Mouse (Mus musculus) kidney, adult 2 months (tissue): Measurements from ENCODE around the gene Cxadr. TPM values are rescaled to one million over a fixed set of nuclear protein-coding genes. Genes with fewer than 3 reads are reported as not detected.

ENCODE experiments used
- DNase-seq: peaks from one replicate; pipeline ENCODE4 v3.0.0; 2021
- H3K27ac ChIP-seq: fragments of 200-500 bp; 2 replicates; pipeline ENCODE4 v1.5.1; 2012; ENCODE audit warnings: low read depth, low read length, control low read depth, inconsistent platforms; ENCODE audit not compliant: insufficient read depth
- H3K27me3 ChIP-seq: fragments of 200-500 bp; replicated peaks from 2 replicates; pipeline ENCODE4 v1.6.1; 2012; ENCODE audit warnings: mild to moderate bottlenecking, moderate library complexity, low read length, inconsistent platforms; ENCODE audit not compliant: control insufficient read depth, insufficient read depth
- H3K36me3 ChIP-seq: fragments of 200-500 bp; 2 replicates; pipeline ENCODE4 v1.6.1; 2012; ENCODE audit warnings: mild to moderate bottlenecking, moderate library complexity, low read length, inconsistent platforms; ENCODE audit not compliant: control insufficient read depth, insufficient read depth
- H3K4me1 ChIP-seq: fragments of 200-500 bp; 2 replicates; pipeline ENCODE4 v1.6.1; 2011; ENCODE audit warnings: low read length; ENCODE audit not compliant: control insufficient read depth, insufficient read depth
- H3K4me3 ChIP-seq: fragments of 200-500 bp; 2 replicates; pipeline ENCODE4 v1.5.1; 2011; ENCODE audit warnings: mild to moderate bottlenecking, low read depth, low read length, control low read depth; ENCODE audit not compliant: insufficient read depth
- CTCF ChIP-seq: fragments of 200-500 bp; conservative IDR thresholded peaks from 2 replicates; pipeline ENCODE4 v1.5.1; 2011; ENCODE audit warnings: low read depth, mild to moderate bottlenecking, control low read depth, low read length, moderate library complexity, mixed read lengths; ENCODE audit not compliant: insufficient read depth, insufficient read length
- POLR2A ChIP-seq: fragments of 200-500 bp; IDR thresholded peaks from one replicate; pipeline ENCODE4 v1.6.1; 2011; ENCODE audit warnings: low read depth, low read length, control low read depth
- WGBS: fragments of 180-500 bp; shearing (Covaris S2); methylation state at CpG from one replicate; pipeline ENCODE4 v1.1.7; 2018; 5-methylcytosine and 5-hydroxymethylcytosine counted together
- polyA plus RNA-seq: library from polyadenylated mRNA; depleted of rRNA; stranded (reverse); fragments of >200 nt; gene quantifications from 2 replicates; pipeline ENCODE4 v1.2.3, GENCODE M21; 2012

The Cxadr gene
- polyA plus RNA-seq, 1 experiment: 15.9 TPM

DNA sequence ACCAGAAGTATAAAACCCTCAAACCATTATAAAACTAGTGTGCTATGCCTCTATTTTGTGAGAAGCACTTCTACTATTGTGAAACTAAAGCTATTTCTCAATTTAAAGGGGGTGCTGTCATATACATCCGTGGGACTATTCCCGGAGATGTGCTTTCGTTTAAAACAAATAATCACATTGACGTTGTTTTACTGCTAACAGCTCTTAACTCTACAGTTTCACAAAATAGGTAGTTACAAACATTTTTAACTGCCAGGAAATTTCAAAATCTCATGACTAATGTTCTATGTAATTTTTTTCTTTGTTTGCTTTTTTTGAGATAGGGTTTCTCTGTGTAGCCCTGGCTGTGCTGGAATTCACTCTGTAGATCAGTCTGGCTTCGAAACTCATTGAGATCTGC lies 77.2 kb downstream of the Cxadr start:
- DNase-seq: no peak
- H3K27ac ChIP-seq: no peak overlapping the region
- H3K27me3 ChIP-seq: no peaks in the 10 kb centered on the region

DNA sequence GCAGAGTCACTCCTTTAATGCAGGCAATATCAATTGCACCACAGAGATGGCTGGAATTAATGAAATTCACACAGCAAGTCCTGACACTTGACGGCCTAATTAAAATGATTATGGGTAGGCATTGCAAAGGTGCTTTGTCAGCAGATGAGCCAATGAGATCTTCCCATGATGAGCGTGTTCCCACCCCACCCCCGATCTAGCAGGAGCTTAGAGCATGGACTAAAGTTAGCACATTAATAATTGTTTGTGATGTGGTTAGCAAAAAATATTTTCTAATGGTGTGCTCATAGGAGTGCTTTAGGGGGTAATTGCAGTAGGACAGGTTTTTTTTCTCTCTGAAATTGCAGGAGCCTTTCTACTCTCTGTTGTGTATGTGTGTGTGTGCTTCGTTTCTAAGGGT lies 87.8 kb downstream of the Cxadr start:
- TF ChIP-seq POLR2A (no peak), CTCF (no peak)
- 76% methylated on average over 4 of the region's 4 CpGs for WGBS
- no peak overlapping the region for H3K27ac ChIP-seq
- H3K36me3 ChIP-seq: no peaks in the 10 kb centered on the region
- H3K4me3 ChIP-seq: no peak overlapping the region
- H3K27me3 ChIP-seq: no peaks in the 10 kb centered on the region
- no peaks in the 10 kb centered on the region for H3K4me1 ChIP-seq
- DNase-seq: no peak

More for the DNA sequence above, 77.2 kb downstream of the Cxadr start:
- WGBS: 80% methylated on average over 5 of the region's 5 CpGs
- H3K36me3 ChIP-seq: no peaks in the 10 kb centered on the region
- no peak for TF ChIP-seq CTCF
- TF ChIP-seq POLR2A: no peak
- no peak overlapping the region for H3K4me3 ChIP-seq
- no peaks in the 10 kb centered on the region; the same call in 1 of the 2 replicates for H3K4me1 ChIP-seq

GRCm38 (mm10) chr16:78389986-78390385 lies 88.7 kb downstream of the Cxadr start:
- H3K27me3 ChIP-seq: no peaks in the 10 kb centered on the region
- H3K36me3 ChIP-seq: no peaks in the 10 kb centered on the region
- H3K4me1 ChIP-seq: no peaks in the 10 kb centered on the region
- no peak for TF ChIP-seq POLR2A
- TF ChIP-seq CTCF: no peak
- no peak for DNase-seq
- WGBS: 87% methylated on average over 3 of the region's 3 CpGs
- H3K27ac ChIP-seq: no peak overlapping the region
- H3K4me3 ChIP-seq: no peak overlapping the region

DNA sequence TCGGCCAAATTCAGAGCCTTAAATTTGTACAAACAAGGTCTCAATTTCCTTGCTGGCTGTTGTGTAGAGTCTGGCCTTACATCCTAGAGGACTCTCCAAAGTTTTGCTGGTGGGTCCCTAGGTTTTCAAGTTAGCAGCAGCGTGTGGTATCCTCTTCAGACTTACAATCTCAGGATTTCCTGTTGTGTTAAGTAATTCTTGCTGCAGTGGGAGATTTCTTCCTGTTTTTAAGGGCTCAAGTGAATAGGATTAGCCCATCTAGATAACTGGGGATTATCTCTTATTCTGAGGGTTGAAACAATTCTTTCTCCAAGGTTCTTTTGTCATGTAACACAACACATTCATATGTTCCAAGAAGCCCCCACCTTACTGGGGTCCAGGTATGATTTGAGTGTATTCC lies 90.1 kb downstream of the Cxadr start:
- no peak for DNase-seq
- TF ChIP-seq CTCF (no peak), POLR2A (no peak)
- Histone ChIP-seq H3K27ac (no peak overlapping the region), H3K27me3 (no peaks in the 10 kb centered on the region), H3K4me3 (no peak overlapping the region), H3K36me3 (no peaks in the 10 kb centered on the region), H3K4me1 (no peaks in the 10 kb centered on the region)
- 68% methylated on average over 2 of the region's 2 CpGs for WGBS

DNA sequence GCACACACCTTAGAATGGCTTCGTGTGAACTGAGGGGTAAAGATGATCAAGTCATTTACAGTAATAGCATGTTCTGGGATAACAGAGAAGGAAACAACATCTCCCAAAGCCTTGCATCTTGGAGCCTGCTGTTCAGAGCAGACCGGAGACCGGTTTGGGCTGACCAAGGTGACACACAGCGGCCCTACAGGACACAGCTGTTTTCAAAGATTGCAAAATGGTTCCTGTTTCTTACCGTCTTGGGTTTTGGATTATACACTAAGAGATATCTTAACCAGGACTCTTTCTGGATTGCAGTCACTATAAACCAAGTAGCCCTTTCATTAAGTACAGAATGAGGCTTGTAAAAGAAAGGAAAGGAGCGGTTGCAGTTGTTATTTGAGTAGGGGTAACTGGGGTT lies 97.4 kb downstream of the Cxadr start:
- Histone ChIP-seq H3K4me1 (no peaks in the 10 kb centered on the region), H3K4me3 (no peak overlapping the region), H3K27me3 (no peaks in the 10 kb centered on the region), H3K36me3 (no peaks in the 10 kb centered on the region), H3K27ac (no peak overlapping the region)
- TF ChIP-seq CTCF (no peak), POLR2A (no peak)
- 82% methylated on average over 6 of the region's 6 CpGs for WGBS
- DNase-seq: no peak

DNA sequence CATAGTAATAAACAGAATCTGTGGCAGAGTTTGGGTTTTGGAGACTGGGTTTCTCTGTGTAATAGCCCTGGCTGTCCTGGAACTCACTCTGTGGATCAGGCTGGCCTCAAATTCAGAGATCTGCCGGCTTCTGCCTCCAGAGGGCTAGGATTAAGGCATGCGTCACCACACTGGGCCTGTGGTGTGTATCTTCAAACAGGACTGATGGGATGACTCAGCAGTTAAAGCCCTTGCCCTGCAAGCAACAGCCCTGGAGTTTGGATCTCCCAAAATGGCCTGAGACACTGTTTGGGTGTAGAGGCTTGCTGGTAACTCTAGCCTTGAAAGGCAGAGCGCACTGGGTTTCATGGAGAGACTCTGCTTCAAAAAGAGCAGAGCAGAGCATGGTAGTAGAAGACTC lies 98.1 kb downstream of the Cxadr start:
- DNase-seq: no peak
- WGBS: 93% methylated on average over 3 of the region's 3 CpGs
- H3K36me3 ChIP-seq: no peaks in the 10 kb centered on the region

GRCm38 (mm10) chr16:78402316-78402715 lies 101.0 kb downstream of the Cxadr start:
- TF ChIP-seq POLR2A (no peak), CTCF (no peak)
- DNase-seq: no peak
- H3K27ac ChIP-seq: no peak overlapping the region
- H3K4me3 ChIP-seq: no peak overlapping the region
- no peaks in the 10 kb centered on the region for H3K36me3 ChIP-seq
- no peaks in the 10 kb centered on the region for H3K4me1 ChIP-seq
- 62% methylated on average over 2 of the region's 2 CpGs for WGBS
- H3K27me3 ChIP-seq: no peaks in the 10 kb centered on the region

More for the DNA sequence above, 98.1 kb downstream of the Cxadr start:
- H3K27ac ChIP-seq: no peak overlapping the region
- no peak for TF ChIP-seq CTCF
- no peak for TF ChIP-seq POLR2A
- H3K4me3 ChIP-seq: no peak overlapping the region
- H3K27me3 ChIP-seq: no peaks in the 10 kb centered on the region
- H3K4me1 ChIP-seq: no peaks in the 10 kb centered on the region

DNA sequence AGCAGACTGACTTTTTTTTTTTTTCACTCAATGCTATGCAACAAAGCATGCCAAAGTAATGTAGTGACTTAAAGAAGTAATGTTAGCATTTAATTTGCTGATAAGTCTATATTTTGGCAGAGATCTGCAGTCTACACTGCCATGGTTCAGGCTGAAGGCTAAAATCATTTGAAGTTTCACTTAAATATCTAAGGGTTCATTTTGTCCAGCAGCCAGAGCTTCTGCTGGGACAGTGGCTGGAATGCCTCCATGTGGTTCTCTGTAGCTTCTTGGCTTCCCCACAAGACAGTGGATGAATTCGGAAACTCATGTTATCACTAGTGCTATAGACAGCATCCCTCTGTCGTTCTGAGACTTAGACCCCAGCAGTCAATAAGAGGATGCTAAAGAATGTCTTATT lies 105.4 kb downstream of the Cxadr start:
- 79% methylated on average over 2 of the region's 2 CpGs for whole genome bisulfite sequencing
- Histone ChIP-seq H3K27me3 (no peaks in the 10 kb centered on the region), H3K4me1 (no peaks in the 10 kb centered on the region), H3K4me3 (no peak overlapping the region), H3K36me3 (no peaks in the 10 kb centered on the region), H3K27ac (no peak overlapping the region)
- TF ChIP-seq POLR2A (no peak), CTCF (no peak)
- no peak for DNase-seq
